Mouse (Mus musculus) T-cell, adult 2 months (primary cell): ENCODE data around the gene Cyp4f37.

Source experiments
- DNase-seq: peaks from one replicate; pipeline ENCODE4 v3.0.0; 2022; ENCODE audit warnings: low spot score

The Cyp4f37 gene

GRCm38 (mm10) chr17:32685048-32685750 is 64.1 kb downstream of the Cyp4f37 start, which contains the start of gene Cyp4f15:
TSS of gene Cyp4f15 (plus strand) at chr17:32685627.
- no peak for DNase-seq
